Mouse (Mus musculus): ENCODE results near the gene Hhipl1.

Hhipl1 gene

DNA sequence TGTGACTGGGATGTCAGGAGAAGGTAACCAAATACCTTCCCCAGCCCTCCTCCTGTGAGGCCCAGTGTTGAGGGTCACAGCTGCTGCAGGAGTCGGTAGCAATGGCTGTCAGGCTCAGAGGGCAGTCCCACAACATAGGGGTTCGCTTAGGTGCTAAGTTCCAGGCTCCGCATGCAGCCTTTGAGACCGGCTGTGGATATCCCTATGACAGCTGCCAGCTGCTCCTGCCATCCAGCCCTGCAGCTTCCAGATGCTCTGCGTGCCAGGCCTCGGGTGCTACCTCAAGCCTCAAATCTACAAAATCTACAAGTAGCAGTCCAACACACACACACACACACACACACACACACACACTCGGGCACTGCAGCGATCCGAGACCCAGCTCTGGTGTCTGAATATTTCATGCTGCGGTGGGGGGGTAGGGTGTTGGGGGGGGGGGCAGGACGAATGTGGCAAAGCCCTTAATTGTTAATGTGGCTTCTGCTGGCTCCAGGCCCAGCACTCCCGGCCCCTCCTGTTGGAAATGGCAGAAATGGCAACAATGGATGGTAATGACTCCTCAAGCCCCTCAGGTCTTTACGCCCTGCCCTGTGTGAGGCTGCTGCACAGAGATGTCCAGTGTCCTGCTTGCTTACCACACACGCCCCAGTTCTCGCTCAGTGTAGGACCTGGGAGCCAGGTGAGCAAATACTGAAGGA is 27.7 kb upstream of the Hhipl1 start:
- no peak for DNase-seq

DNA sequence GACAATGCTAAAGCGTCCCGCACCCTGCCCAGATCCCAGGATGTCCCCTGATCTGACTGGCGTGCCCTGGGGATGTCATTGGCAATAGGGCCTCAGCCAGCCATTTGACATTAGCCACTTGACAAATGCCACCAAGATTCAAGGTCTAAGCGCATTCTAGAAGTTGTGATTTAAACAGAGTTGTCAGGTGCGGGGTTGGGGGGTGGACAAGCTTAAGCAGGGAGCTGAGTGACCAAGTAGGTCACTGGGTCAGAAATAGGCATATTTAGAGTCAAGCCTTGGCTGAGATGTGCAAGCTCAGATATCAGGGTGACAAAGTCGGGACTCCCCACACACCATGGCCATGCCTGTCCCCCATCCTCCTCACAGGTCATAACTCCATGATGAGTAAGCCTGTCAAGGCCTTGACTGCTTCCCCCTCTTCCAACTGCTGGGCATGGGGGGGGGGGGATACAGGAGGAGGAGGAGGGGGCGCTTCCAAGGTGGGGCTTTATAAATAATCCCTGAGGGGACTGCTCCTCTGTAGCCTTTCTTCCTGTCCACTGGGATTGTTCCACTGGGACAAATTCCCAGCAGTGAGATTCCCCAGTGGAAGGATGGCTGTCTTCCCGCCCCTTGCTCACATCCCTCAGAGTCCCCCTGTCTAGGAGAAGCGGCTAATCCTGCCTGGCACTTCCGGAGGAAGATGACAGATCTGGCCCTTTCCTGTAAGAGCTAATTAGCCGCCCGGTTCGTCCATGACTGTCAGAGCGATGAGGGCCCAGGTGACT is 21.4 kb upstream of the Hhipl1 start:
- no peak for DNase-seq

DNA sequence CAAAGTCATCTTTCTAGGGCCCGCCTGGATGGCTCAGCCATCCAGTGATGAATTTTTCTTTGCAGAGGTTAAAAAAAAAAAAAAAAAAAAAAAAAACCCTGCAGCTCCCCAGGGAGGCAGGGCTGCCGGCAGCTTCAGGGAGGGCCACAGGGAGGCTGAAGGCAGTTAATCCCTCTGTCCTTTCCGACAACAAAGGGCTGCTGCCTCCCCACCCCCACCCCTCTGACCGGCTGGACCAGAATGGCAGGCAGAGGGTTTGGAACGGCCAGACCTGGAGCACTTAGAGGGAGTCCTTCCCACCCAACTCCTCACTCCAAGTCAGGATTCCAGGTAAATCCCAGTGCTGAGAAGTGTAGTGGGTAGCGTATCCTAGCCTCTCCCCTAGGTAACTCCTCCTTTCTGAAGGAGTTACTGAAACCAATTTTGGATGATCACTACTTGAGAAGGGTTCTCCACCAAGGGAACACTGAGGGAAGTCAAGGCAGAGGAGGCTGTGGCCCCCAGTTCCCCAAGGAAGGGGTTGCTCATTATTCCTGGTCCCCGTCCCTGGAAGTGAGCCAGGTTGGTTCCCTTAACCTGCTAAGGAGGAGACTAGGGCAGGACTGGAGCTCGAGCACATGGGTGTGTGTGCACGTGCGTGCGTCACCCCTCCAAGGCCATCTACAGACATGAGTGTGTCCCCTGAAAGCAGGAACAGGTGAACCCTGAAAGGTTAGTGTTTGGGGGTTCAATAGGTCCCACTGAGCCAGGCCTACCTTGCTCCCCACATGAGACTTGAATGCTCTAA is 20.7 kb upstream of the Hhipl1 start:
- no peak for DNase-seq

DNA sequence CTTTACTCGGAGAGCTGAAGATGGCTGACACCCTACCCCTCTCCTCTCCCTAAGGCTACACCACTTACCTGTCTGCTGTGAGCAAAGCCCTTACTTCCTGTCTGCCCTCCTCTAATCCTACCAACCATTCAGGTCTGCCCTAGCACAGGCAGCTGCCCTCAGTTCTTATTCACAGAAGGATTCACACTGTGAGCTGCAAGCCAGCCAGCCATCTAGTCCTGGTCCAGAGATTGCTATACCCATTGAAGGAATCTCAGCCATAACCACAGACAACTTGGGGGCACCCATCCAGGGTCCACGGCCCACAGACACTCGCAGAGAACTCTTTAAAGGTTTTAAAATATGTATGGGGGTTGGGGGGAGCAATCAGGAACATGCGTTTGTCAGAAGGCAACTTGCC is 19.7 kb upstream of the Hhipl1 start:
- no peak for DNase-seq

DNA sequence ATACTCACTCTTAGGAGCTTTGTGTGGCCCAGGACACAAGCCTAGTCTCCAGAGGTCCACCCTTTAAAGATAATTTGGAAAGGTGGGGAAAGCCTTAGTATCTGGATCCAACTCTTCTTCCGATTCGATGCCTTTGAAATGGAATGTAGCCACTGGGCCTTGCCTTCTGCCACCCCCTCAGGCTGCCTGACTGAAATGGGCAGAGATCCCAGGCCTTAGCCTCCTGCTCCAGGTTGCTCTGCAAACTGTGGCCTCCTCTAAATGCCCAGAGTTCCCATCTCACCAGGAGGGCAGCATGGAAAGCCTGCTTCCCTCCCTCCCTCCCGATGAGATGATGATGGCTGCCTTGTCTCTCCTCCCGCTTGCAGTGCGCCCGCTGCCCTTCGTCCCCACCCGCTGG is 19.1 kb upstream of the Hhipl1 start:
- DNase-seq: no peak

DNA sequence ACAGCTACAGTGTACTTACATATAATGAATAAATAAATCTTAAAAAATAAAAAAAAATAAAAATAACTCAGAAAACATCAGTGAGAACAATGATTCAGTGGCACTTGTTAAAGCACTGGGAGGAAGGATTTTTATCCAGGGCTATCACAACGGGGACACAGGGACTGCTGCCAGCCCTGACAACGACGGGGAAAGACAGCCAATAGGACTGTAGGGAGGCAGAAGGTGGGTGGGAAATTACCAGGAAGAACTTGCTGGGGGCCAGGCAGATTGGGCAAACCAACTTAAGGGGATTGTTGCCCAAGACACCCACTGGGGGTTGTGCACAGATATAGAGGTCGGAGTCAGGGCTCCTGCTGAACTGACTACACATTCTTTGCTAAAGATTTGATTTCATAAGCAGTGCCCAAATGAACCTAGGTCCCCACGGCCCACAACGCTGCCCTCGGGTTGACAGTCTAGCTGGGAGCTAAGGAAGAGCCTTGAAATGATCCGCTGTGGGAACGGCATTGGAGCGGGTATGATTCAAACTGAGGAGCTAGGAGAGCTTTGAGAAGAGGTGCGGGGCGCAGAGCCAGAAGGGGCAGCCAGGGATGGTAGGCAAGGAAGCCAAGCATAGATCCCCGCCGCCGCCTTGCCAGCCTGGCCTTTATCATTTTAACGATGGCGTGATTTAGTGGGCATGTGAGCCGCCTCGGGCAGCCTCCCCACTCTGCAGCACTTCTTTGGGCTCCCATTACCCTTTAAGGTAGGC is 17.8 kb upstream of the Hhipl1 start:
- DNase-seq: no peak

DNA sequence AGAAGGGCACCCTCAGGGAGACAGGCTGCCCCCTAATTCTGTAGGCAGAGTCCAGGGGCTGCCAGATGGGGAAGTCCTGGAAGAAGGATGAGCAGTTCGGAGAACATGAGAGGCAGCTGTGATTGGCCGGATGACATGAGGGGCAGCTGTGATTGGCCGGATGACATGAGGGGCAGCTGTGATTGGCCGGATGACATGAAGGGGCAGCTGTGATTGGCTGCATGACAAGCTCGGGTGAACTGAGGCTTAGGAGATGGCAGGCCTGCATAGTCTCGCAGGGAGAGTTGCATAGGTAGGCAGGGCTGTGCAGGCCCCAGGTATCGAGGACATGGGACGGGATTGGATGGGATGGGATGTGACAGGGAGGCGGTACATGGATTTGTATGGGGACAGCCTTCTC is 13.7 kb upstream of the Hhipl1 start:
- DNase-seq: peak; percentile 18

DNA sequence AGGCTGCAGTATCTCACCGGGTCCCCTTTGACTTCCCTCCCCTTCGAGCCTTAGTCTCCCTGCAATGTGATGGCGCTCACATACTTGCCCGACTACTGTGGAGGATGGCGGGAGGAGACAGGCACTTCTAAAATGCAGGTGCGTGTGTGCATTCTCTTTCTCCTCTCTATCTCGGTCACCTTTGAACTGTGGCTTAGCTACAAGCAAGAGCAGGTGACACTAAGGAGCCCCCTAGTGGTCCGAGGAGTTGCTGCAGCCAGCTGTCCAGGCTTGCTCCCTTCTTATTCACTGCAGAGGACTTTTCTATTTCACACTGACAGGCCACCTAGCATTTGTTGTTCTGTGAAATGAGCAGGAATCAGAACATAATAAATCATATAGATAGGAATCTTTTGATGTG is 13.1 kb upstream of the Hhipl1 start:
- peak; percentile 68 for DNase-seq

DNA sequence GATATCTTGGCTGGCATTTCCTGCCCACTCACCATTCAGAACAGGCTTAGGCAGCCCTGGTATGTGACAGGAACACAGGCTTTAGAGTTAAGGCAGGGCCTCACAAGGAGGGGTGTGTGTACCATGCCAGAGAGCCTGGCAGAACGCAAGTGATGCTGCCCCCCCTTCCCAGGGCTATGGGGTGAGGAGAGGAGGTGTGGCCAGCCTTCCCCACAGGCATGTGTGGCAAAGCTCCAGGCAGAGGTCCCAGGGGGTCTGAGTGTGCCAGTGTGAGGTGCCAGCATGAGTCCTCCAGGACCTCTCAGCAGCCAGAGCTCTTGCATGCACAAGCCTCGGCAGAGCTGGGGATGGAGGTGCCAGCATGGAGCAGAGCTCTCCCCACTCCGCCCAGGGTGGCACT is 11.4 kb upstream of the Hhipl1 start:
- no peak for DNase-seq

DNA sequence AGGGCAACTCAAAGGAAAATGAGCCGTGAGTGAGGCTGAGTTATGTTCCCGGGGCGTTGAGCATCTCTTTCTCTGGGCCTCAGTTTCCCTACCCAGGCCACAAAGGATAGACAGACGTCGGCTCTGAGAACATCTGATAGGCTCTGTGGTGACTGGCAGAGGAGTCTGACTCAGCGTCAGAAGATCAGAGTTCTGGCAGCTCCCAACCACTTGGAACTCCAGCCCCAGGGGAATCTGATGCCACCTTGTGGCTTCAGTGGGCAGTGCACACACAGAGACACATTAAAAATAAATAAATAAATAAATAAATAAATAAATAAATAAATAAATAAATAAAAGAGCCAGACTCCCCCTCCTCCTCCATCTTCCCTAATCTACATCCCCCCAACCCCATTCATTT is 9.0 kb upstream of the Hhipl1 start:
- no peak for DNase-seq

DNA sequence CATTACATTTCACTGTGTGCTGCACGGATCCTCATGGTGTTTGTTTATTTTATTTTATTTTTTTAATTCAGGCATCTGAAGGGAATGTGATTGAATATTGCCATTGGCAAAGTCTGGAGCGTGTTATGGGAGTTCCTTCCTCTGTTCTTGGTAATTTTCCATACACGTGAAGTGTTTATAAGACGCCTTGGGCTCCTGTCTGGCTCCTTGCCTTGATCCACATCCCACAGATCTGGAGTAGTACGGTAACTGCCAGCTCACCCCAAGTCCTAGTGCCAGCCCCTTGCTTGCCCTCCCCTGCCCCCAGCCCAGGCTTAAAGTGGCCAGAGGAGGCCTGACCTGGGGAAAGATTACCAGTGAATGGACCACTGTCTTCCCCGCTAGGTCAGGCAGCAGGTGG is 5.1 kb upstream of the Hhipl1 start:
- no peak for DNase-seq

DNA sequence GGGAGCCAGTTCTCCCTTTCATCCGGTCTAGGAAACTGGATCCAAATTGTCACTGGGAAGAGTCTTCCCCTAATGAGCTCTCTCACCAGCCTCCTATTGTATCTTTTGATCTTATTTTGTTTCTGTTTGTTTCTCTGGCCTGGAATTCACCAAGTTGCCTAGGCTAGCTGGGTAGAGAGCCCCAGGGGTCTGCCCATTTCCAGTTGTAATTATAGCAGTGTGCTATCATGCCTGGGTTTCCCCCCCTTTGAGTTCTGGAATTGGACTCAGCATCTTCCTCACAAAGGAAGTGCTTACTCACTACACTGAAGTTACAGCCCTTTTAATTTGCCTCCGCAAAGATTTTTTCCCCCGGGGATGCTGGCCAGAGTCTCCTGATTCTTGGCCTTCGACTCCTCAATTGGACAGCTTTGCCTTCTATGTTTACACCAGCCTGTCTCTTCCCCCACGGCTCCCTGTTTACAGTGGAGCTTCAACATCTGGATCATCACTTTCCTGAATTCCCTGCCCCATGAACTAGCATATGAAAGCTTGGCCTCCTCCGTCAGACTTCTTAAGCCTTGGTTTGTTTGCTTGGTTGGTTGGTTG is 2.2 kb upstream of the Hhipl1 start:
- no peak for DNase-seq

DNA sequence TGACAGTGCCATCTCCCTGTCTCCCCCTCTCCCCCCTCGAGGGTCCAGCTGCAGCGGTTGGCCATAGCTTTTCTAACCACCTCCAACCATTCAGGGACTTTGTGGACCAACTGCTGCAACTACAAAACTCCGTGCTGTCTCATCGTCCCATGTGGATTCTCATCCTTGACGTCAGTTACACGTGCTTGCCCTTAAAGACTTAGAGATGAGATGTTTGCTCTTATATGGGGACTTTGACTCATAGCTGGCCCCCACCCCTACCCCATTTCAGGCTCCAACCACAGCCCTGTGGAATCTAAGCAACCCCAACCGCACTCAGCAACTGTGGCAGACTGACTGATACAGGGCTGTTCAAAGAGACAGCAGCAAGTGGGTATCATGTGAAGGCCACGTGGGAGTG is 898 bp upstream of the Hhipl1 start:
- no peak for DNase-seq

DNA sequence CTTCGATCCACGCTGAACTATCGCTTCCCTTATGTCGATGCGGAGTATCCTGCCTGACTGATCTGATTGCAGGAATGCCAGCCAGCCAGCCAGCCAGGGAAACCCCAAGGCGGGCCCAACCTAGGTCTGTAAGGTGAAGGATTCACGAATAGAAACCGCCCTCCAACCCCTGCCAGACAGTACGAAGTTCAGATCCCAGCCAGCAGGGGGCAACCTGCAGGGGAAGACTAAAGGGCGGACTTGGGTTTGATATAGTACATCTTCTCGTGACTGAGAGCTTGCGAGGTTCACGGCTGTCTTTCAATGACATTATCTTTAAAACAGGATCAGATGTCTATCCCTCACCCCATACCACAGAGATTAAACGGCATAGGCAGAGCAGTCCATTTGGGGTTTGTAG is 1.5 kb downstream of the Hhipl1 start:
- peak; percentile 51 for DNase-seq

DNA sequence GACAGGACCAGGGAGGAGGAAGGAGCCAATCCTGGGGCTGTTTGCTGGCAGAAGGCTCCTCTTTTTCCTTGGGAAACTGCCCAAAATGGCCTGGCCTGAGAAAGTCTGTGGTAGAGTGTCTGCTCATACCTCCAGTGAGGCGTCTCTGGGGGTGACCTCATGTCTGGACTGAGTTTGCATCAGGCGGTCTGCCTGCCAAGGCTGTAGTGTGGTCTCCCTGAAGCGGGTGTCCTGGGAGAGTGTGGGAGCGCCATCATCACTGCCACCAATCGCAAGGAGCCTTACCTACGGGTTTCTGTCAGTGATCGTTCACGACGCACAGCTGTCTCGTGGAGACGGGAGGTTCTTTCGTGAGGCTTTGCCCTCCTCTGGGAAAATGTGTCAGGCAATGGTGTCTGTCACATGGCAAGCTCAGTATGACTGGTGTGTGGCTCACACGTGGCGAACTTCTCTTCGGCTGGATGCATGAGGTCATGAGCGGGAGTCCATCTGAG is 2.3 kb downstream of the Hhipl1 start:
- DNase-seq: no peak

DNA sequence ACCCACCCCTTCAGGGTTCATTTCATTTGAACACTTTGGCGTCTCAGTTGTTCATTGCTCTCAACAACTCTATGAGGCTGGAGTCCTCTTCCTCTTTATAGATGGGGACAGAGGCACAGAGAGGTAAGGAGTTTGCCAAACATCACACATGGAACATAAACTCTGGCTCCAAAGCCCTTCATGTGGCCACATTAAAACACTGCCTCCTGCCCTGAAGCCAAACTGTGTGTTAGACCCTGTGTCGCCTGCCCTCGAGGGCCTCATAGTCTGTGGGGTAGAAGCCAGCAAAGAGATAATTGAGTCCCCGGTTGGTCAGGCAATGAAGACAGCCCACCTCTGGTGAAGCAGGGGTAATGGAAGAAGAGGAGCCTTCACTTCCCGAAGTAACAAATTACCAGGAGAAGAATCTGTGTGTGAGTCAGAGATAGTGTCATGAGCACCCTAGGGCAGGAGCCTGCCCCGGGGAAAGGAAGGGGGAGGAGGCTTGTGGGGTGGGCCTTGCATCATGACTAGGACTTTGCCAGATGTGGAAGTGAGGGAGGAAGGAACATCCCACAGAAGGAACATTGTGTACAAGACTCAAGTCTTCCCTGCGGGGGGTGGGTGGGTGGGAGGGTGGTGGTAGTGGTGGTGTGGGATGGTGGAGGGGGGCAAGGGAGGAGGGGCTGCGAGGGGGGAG is 3.2 kb downstream of the Hhipl1 start:
- no peak for DNase-seq

DNA sequence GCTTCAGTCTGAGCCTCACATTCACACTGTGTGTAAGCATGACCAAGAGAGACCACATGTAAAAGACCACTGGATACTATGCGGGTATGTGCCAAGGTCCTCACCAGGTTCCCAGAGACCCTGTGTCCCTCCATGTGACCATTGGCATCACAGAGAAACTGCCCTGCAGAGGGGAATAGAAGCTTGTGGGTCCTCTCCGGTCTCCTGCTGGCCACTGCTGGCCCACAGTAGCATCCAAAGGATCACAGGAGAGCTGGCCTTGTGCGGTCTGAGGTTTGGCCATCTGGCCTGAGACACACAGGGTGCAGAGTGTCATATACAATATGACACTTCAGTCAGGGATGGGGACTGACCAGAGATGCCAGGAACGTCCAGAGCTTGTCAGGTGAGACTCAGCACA is 4.0 kb downstream of the Hhipl1 start:
- DNase-seq: no peak

DNA sequence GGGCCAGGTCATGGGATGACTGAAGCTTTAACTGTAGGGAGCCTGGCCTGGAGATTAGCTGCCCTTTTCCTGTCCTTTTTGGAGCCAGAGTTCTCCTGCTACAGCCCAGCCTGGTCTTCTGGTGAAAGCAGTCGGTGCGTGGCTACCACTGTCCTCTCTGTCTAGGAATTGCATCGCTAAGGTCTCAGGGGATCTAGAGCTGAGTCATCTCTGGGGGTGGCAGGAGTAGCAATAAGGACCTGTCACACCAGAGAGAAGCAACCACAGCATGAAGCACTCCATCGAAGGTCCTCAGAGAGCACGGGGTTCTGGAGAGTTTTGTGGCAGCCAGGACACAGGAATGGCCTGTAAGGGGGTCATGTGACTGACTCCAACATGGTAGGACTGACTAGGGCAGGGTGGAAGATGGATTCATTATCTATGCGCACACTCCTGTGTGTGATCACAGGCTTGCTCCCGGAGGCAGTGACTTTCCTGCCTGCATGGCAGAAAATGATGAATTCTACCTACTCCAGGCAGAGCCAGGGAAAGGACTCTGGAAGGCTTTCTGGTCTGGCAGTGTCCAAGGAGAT is 4.5 kb downstream of the Hhipl1 start:
- no peak for DNase-seq

DNA sequence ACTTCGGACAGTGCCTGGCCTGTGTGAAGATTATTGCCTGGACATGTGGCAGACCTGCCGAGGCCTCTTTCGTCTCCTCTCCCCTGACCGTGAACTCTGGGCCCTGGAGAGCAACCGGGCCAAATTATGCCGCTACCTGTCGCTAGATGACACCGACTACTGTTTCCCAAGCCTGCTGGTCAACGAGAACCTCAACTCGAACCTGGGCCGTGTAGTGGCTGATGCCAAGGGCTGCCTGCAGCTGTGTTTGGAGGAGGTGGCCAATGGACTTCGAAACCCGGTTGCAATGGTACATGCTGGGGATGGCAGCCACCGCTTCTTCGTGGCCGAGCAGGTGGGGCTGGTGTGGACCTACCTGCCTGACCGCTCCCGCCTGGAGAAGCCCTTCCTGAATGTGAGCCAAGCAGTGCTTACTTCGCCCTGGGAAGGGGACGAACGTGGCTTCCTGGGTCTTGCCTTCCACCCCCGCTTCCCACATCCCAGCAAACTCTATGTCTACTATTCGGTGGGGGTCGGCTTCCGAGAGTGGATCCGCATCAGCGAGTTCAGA is 5.7 kb downstream of the Hhipl1 start:
- DNase-seq: no peak

DNA sequence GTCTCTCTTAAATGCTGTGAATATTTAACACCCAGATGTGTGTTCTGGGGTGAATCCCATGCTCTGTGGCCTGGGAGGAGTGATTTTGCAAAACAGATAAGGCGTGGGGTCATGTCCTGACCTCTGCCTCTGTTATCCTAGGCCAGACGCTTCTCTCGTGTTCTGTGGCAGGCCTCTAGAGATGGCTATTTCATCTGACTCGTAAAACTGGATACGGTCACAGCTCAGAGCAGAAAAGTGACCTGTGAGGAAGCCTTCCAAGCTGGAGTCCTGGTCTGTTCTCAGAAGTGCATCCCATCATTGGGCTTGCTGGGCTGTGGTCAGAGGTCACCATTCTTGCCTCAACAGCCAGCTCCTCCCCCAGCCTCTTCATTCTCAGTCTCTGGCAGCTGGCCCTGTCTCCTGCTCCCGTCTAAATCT is 6.4 kb downstream of the Hhipl1 start:
- no peak for DNase-seq

DNA sequence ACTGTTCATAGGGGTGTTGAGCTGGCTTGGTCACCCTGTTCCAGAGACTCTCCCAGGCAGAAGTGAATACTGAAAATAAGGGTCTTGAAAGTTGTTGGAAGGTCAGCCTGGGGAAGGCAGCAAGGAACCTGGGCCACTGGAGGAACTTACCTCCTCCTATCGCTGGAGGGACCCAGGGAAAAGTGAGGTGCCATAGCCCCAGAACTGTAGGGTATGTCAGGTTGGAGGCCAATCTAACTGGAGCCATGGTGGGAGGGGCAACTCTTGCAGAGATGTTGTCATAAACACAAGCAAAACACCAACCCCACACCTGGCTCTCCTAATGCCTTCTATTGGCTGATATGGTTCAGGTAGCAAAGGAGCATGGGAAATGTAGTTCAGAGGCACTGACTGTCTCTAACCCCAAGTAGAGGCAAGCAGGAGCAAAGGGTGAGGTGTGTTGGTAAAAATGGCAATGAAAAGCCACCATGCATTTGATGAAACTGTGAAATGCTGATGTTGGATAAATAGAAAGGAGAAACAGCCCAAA is 7.2 kb downstream of the Hhipl1 start:
- no peak for DNase-seq
